Mouse (Mus musculus) colon, adult 2 months (tissue): ENCODE results near the gene Fahd2a. TPM values are rescaled to one million over a fixed set of nuclear protein-coding genes. Genes with fewer than 3 reads are reported as not detected.

Source experiments
- polyA plus RNA-seq: library from polyadenylated mRNA; depleted of rRNA; stranded (reverse); fragments of >200 nt; gene quantifications from 2 replicates; pipeline ENCODE4 v1.2.3, GENCODE M21; 2012; rRNA removed

Gene Fahd2a
- 13.1 and 13.8 TPM in 2 replicates for polyA plus RNA-seq

DNA sequence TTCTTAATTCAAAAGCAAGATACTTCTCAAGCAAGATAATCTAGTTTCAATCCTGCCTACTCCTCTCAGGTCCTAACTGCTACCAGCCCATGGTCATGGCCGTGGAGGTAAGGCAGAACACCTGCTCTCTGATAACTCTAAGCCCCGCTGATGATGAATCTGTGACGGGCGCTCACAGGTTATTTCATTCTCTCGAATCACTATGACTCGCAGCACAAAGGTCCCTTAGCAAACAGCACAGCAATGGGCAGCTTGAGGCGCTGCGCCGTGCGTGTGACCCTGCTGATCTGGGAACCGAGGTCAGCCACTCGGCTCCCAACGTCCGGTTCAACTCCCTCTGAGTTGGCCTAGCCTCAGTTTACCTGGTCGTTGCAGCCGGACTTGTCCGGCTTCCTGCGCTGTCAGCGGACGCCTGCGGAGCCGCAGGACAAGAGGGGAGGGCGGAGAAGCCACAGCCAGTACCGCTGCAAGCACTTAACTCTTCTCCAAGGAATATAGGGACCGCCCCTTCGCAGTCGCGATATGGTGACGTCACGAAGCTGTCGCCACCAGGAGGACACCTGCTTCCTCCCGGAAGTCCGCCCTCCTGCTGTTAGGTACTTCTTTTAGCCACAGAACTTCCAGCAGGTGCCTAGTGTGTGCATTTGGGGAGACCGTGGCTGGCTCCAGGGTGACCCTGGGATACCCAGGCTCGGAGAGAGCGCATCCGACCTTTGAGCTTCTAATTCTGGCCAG is at the start of gene Fahd2a:
Gene Fahd2a (minus strand): TSS at position 511 of the 735 bp plus-strand sequence.

DNA sequence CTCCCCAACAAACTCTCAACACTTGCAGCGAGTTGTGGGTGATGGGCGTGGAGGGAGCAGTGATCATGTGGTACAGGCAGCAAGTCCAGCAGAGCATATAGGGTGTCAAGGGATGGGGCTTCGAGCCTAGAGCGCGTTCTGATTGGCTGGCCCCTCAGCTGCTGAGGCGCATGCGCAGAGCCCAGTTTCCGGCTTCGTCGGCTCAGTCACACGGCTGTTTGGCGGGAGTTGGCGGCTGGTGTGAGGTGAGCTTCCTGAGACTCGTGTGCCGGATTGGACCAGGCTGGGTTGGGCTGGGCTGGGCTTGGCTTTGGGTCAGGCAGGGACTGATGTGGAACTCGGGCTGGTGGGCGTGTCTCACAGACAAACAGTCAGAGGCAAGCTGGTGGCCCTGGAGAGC is 19.4 kb downstream of the Fahd2a start, which contains the start of gene Gpat2:
Gene Gpat2 (plus strand): TSS at position 223 of the 400 bp plus-strand sequence.

Other genes starting within 250 kb of the Fahd2a start
- 0.45 and 0.52 TPM in 2 replicates for gene 1810024B03Rik, start 236.3 kb downstream of the Fahd2a start, polyA plus RNA-seq
- gene Snrnp200, start 236.2 kb downstream of the Fahd2a start, polyA plus RNA-seq, result 25.6 and 26.6 TPM in 2 replicates
- 52.3 and 56.8 TPM in 2 replicates for gene Ciao1, start 196.7 kb downstream of the Fahd2a start, polyA plus RNA-seq
- gene Tmem127, start 196.7 kb downstream of the Fahd2a start, polyA plus RNA-seq, result 112 and 148 TPM in 2 replicates
- 60.3 and 81.2 TPM in 2 replicates for gene Stard7, start 174.3 kb downstream of the Fahd2a start, polyA plus RNA-seq
- gene Dusp2, start 108.4 kb downstream of the Fahd2a start, polyA plus RNA-seq, result 5.4 and 6.0 TPM in 2 replicates
- not detected in 2 replicates for gene Astl, start 105.9 kb downstream of the Fahd2a start, polyA plus RNA-seq
- 0.59 and 0.71 TPM in 2 replicates for gene Adra2b, start 81.4 kb downstream of the Fahd2a start, polyA plus RNA-seq
- gene Gpat2, start 19.4 kb downstream of the Fahd2a start, polyA plus RNA-seq, result 0.13 and 0.25 TPM in 2 replicates
- 1.8 and 2.1 TPM in 2 replicates for gene Kcnip3, start 77.5 kb upstream of the Fahd2a start, polyA plus RNA-seq
- 0.03 and 0.15 TPM in 2 replicates for gene Prom2, start 96.9 kb upstream of the Fahd2a start, polyA plus RNA-seq
- gene Zfp661, start 142.5 kb upstream of the Fahd2a start, polyA plus RNA-seq, result 1.8 and 2.8 TPM in 2 replicates
- 47.1 and 52.0 TPM in 2 replicates for gene Mrps5, start 142.7 kb upstream of the Fahd2a start, polyA plus RNA-seq
- 6.7 and 13.4 TPM in 2 replicates for gene Mal, start 212.1 kb upstream of the Fahd2a start, polyA plus RNA-seq